Mouse (Mus musculus): ENCODE measurements around the gene Rubcn. TPM values are rescaled to one million over a fixed set of nuclear protein-coding genes. Genes with fewer than 3 reads are reported as not detected.
A peak's percentile ranks its signal among the peaks of the same experiment; 100 is the strongest.

Gene Rubcn
- total RNA-seq, 1 experiment from 2014 or later, result 27.9 TPM

DNA sequence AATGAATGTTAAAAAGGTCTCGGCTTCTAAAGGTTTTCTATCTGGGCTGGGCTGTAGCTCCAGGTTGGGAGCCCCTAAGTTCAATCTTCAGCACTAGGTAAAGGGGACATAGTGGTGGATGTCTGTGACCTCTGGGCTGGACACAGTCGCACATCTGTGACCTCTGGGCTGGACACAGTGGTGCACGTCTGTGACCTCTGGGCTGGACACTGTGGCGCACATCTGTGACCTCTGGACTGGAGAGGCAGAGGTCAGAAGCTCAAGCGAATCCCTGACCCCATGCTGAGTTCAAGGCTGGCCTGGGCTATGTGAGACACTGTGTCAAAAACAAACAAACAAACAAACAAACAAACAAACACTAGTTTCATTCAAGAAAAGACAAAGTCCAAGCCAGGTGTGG, 7.3 kb downstream of the Rubcn start:
- DNase-seq, result no peak

DNA sequence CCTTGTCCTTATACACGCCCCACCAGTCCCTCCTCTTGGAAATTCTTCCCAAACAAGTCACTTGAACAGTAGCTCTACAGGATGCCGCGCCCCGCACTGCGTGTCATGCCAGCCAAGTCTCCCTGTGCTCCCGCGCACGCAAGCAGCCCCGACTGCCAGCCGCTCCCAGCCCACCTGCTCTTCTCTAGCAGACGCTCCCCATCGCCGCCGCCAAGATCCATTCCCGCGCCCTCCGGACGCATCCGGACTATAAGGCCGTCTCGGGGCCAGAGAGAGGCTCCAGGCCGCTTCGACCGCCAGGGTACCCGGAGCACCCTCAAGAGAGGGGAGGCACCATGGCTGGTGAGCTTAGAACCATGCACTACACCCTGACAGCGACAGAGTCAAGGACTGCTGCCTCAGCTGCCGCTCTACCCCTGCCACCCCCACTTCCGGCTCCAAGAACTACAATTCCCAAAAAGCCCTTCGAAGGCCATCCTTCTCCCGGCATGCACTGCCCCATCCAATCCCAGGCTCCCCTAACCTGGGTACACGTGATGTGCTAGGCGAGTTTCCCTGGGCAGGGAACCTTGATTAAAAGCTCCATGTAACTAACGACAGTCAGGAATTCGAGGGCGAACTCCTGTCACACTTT, 9.5 kb downstream of the Rubcn start:
- peak; percentile 95 for DNase-seq

- no peak for DNase-seq
Observed at GRCm38 (mm10) chr16:32866713-32867112, 10.9 kb downstream of the Rubcn start.

DNA sequence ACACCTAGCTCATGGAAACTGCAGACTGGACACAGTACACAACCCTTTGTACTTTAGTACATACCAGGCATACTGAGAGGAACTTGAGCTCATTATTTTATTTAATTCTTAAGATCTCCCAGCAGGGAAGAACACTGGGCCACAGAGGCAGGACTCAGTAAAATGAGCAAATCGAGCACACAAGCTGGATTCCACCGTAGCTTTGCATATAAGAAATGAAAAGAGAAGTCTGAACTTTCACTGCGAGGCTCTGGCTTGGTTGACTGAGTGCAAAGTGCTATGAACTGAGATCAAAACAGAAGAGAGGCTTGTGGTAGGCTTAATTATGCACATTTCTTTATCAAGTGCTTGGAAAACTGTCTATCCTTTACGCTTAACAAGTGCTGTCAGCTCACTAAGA, 12.2 kb downstream of the Rubcn start:
- DNase-seq, result no peak

DNA sequence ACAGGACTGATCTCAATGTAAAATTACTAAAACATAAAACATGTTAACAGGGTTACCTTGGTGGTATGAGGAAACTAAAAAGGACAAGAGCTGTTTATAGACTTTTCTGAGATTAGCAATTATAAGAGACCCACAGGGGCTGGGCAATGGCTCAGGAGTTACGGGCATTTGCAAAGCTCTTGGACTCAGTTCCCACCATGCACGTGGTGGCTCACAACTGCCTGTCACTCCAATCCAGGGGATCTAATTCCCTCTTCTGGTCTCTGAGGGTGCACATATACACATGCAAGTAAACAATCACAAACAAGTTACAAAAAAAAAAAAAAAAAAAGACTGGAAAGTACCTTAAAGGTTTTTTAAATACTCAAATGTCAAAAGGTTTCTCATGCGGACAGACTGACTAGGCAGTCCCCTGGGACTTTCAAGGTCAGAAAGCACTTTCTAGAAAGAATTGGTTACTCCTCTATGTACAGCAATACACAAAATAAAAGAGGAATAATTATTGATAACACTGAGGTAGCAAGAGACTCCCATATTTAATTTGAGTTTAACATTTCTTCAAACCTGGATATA, 15.7 kb downstream of the Rubcn start:
- DNase-seq, result no peak

DNA sequence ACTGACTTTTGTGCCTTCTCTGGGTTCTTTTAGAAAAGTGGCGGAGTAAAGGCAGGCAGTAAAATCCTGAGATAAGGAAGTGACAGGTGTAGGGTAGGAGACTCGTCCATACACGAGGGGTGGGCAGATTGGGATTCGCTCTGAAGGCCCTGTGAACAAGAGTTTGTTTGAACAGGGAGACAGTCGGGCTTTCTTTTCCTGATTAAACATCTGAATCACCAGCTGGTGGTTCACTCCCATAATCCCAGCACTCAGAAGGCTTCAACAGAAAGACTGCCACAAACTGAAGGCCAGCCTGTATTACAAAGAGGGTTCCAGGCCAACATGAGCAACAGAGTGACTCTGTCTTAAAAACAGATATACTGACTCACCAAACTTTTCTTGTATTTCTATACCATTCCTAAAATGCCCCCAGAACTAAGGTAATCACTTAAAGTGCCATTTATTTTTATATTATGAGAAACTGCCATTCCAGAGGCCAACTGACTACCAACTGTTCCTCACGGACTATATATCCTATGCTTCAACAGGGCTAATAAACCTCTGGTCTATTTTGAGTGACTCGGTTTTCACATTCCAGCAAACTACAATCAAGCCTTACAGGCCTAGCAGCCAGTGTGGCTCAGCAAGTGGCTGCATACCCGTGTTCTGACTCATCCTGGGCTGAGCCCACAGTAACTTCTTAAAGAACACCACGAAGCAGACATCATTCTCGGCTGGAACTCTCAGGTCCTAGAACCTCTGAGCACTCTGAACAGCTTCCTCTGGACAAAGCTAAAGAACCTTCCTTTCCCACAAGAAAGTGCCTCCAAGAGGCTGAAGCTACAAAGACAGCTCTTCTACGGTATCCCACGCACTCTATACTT, 18.6 kb downstream of the Rubcn start:
- peak; percentile 43 for DNase-seq

GRCm38 (mm10) chr16:32858356-32858755, 19.2 kb downstream of the Rubcn start:
- DNase-seq, result no peak

DNA sequence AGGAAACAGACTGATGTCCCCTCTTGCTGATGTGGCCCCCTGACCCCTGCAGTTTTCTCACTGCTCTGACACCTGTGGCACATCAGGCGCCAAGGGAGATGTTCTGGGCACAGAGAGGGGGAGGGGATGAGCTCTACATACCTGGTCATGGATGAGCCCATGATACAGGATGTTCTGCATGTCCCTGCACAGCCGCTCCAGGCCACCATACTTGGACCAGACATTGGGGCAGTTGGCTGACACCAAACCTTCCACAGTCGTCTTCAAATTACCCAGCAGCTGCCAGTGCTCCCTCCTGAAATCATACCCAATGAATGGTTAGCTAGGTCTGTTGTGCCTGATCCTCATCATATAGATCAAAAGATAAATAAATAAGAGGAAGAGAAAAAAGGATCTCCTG, 20.8 kb downstream of the Rubcn start:
- no peak for DNase-seq

- DNase-seq, result no peak
Observed at GRCm38 (mm10) chr16:32854050-32854571, 23.5 kb downstream of the Rubcn start.

DNA sequence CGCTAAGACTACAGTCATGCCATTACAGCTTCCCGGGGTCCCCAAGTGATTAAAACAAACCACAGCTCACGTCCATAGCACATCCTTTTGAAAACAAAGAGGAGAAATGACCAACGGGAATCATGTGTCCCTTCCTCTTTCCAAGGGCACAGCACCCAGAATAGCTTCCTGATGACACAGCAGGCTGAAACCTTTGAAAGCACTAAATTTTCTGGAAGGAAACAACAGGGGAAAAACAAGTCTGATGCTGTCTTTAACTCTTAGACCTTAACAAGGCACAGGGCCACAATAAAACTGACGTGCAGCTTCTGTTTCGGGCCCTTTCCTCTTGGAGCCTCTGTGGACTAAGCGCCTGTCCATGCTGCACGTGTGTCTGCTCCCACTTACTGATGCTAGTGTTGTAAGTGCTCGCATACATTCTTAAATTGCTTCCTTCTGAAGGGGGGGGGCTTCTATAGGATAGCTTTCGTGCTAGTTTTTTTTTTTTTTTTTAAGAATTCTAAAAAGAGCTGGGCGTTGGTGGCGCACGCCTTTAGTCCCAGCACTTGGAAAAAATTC, 24.0 kb downstream of the Rubcn start:
- peak; percentile 48 for DNase-seq

DNA sequence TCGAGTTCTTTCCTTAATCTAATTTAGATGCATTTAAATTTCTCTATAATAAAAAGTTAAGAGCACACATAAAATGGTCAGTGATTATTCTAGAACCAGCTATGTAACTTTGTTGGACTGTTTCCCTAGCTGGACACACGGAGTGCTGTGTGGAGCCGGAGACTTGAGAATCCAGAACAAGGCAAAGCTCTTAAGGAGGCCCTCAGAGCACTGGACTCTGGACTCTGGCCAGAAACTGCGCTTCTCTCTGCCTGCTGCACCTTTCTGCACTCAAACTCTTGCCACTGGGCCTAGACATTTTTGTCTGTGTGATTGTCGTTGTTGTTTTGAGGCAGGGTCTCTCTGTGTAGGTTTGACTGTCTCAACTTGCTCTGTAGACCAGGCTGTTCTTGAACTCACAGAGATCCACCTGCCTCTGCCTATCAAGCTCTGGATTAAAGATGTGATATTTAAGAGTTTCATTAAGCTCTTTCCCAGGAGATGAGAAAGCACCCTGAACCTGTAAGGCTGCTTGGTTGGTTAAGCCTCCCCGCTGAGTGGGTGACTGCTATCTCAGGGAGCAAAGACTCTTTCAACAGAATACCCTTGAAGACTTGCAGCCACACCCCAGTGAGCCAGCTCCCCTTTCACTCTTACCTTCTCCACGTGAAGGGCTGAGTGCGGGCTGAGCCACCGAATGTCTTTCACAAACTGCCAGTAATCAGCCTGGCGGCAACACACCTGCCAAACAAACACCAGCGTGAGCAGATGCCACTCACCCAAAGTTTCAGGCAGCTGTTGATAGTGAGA, 28.3 kb downstream of the Rubcn start:
- no peak for DNase-seq

DNA sequence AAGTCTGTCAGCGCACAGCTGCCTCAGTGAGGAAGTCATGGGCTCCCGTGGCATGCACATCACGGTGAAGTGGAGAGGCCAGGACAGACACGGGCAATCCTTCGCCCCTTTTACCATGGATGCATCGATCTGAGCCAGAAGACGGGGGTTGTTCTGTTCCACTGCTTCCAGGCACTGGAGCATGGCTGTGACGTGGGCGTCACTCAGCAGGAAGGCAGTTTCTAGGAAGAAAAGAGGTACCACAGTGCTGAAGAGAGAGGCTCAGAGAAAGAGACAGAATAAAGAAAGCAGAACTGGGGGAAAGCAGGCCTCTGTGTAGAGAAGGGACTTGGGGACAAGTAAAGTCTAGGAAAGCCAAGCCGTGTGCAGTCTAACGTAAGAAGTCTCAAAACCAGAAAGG, 30.5 kb downstream of the Rubcn start:
- DNase-seq, result no peak

DNA sequence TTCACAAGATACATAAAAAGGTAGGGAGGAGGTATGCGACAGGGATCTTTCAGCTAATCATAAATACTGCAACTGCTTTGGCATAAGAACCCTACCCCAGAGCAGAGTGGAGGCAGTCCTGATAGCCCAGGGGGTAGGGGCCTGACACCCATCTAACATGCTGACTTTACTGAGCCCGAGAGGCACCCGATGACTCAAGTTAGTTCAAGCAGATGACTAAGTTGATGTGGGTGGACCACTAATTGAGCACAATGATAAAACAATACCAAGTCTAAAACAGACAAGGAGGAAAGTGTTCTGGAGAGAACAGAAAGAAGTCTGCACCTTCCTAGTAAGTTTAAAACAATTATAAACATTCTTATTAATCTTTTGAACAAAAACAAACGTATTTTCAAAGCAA, 46.1 kb downstream of the Rubcn start:
- no peak for DNase-seq

- no peak for DNase-seq
Observed at GRCm38 (mm10) chr16:32829104-32829503, 48.5 kb downstream of the Rubcn start.

DNA sequence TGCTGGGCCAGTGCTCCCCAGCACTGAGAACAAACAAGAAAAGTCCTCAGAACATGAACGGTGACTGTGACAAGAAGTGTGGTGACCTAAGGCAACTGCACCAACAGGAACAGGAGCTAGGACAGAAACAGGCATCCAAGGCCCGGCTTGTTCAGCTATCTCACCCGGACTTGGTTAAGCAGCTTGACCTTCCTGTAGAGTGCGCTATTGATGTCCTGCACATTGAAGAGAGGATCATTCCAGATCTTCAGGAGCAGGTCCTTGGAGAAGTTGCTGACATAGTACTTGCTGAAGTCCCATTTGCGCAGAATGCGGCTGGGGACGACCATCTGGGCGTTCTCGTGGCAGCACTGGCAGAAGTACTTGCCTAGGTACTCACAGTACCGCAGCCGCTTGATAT, 51.0 kb downstream of the Rubcn start:
- peak; percentile 39 for DNase-seq

- no peak for DNase-seq
Observed at GRCm38 (mm10) chr16:32825380-32825779, 52.2 kb downstream of the Rubcn start.

- no peak for DNase-seq
Observed at GRCm38 (mm10) chr16:32824061-32824460, 53.5 kb downstream of the Rubcn start.

- DNase-seq, result no peak
Observed at GRCm38 (mm10) chr16:32823487-32823886, 54.1 kb downstream of the Rubcn start.

GRCm38 (mm10) chr16:32822881-32823280, 54.7 kb downstream of the Rubcn start:
- DNase-seq, result no peak

GRCm38 (mm10) chr16:32822450-32822827, 55.1 kb downstream of the Rubcn start:
- DNase-seq, result no peak

- peak; percentile 60 for DNase-seq
Observed at GRCm38 (mm10) chr16:32821772-32822449, 55.7 kb downstream of the Rubcn start.

DNA sequence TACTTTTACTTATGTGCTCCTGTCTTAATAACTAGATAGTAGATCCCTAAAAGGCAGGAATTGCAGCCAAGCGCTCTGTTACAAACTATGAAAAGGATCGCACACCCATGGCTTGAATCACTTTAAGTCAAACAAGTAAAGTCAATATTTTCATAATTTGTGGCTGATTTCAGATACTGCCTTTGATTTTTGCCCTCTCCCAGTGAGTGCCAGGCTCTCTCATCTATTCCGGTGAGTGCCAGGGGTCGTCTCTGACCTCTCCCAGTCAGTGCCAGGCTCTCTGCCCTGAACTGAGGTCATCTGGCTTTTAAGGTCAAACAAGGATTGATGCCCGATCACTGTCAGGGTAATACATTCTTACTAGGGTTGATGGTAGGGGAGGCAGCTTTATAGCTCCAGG, 59.1 kb downstream of the Rubcn start:
- no peak for DNase-seq

All from adrenal gland, postnatal 14 days (tissue).